Mouse (Mus musculus): ENCODE results near the gene Glrx5. TPM values are rescaled to one million over a fixed set of nuclear protein-coding genes. Genes with fewer than 3 reads are reported as not detected.
A peak's percentile ranks its signal among the peaks of the same experiment; 100 is the strongest.

Gene Glrx5
- total RNA-seq, 2 experiments from 2014 or later = 93.2 to 97.0 TPM

GRCm38 (mm10) chr12:105003158-105003557 is 29.3 kb upstream of the Glrx5 start:
- intact Hi-C loops (cut with DNase I) = no loop called here
- DNase-seq = no peak

- intact Hi-C loops (cut with DNase I) = no loop called here
- DNase-seq = no peak
Measured at GRCm38 (mm10) chr12:105003715-105004114, 28.8 kb upstream of the Glrx5 start.

GRCm38 (mm10) chr12:105004956-105005714 is 27.4 kb upstream of the Glrx5 start:
- intact Hi-C loops (cut with DNase I) = no loop called here
- DNase-seq = no peak

GRCm38 (mm10) chr12:105005715-105005972 is 26.8 kb upstream of the Glrx5 start:
- intact Hi-C loops (cut with DNase I) = no loop called here
- DNase-seq = no peak

- intact Hi-C loops (cut with DNase I) = no loop called here
- DNase-seq = no peak
Measured at GRCm38 (mm10) chr12:105008150-105008549, 24.3 kb upstream of the Glrx5 start.

- peak; percentile 31 to 49 for DNase-seq
- intact Hi-C loops (cut with DNase I) = no loop called here
Measured at GRCm38 (mm10) chr12:105008752-105009178, 23.7 kb upstream of the Glrx5 start.

- DNase-seq = peak; percentile 75 to 91
- intact Hi-C loops (cut with DNase I) = no loop called here
Measured at GRCm38 (mm10) chr12:105009370-105010212, 22.9 kb upstream of the Glrx5 start, which contains the start of gene Syne3. Gene Syne3 (minus strand): TSS chr12:105009809.

GRCm38 (mm10) chr12:105010213-105010790 is 22.2 kb upstream of the Glrx5 start:
- intact Hi-C loops (cut with DNase I) = no loop called here
- DNase-seq = no peak

- no peak for DNase-seq
- intact Hi-C loops (cut with DNase I) = no loop called here
Measured at GRCm38 (mm10) chr12:105011589-105011988, 20.9 kb upstream of the Glrx5 start.

- DNase-seq = no peak
- intact Hi-C loops (cut with DNase I) = no loop called here
Measured at GRCm38 (mm10) chr12:105012314-105012713, 20.2 kb upstream of the Glrx5 start.

GRCm38 (mm10) chr12:105013065-105013464 is 19.4 kb upstream of the Glrx5 start:
- intact Hi-C loops (cut with DNase I) = no loop called here
- DNase-seq = peak; percentile 72

- intact Hi-C loops (cut with DNase I) = no loop called here
- no peak for DNase-seq
Measured at GRCm38 (mm10) chr12:105016199-105016598, 16.3 kb upstream of the Glrx5 start.

GRCm38 (mm10) chr12:105016639-105017038 is 15.8 kb upstream of the Glrx5 start:
- intact Hi-C loops (cut with DNase I) = no loop called here
- DNase-seq = no peak

GRCm38 (mm10) chr12:105019359-105020219 is 12.9 kb upstream of the Glrx5 start:
- peak; percentile 72 to 77 for DNase-seq
- intact Hi-C loops (cut with DNase I) = loop anchor here (10.0 kb wide), 1 partner anchor 575 kb away; no protein-coding TSS in a partner anchor

- DNase-seq = no peak
- intact Hi-C loops (cut with DNase I) = loop anchor here (10.0 kb wide), 1 partner anchor 577 kb away; no protein-coding TSS in a partner anchor
Measured at GRCm38 (mm10) chr12:105021441-105022069, 10.9 kb upstream of the Glrx5 start.

- DNase-seq = no peak
- intact Hi-C loops (cut with DNase I) = loop anchor here (10.0 kb wide), 1 partner anchor 577 kb away; no protein-coding TSS in a partner anchor
Measured at GRCm38 (mm10) chr12:105022141-105022540, 10.3 kb upstream of the Glrx5 start.

GRCm38 (mm10) chr12:105022776-105023175 is 9.7 kb upstream of the Glrx5 start:
- DNase-seq = no peak
- intact Hi-C loops (cut with DNase I) = loop anchor here (10.0 kb wide), 1 partner anchor 578 kb away; no protein-coding TSS in a partner anchor

- DNase-seq = peak; percentile 77 to 81
- intact Hi-C loops (cut with DNase I) = loop anchor here (1.0 to 10.0 kb wide), 2 partner anchors 73 to 581 kb away; no protein-coding TSS in a partner anchor
Measured at GRCm38 (mm10) chr12:105025271-105025946, 7.1 kb upstream of the Glrx5 start.
